Mouse (Mus musculus) G1E (cell line): ENCODE results near the gene Runx2.

Experiments used
- CTCF ChIP-seq: IDR thresholded peaks from 2 replicates; pipeline ENCODE4 v1.5.1; 2012; ENCODE audit warnings: low read depth, low read length, inconsistent platforms, mixed read lengths
- POLR2AphosphoS5 ChIP-seq: IDR thresholded peaks from 2 replicates; pipeline ENCODE4 v1.6.1; 2012; ENCODE audit warnings: low read depth, low read length, inconsistent platforms; ENCODE audit not compliant: insufficient replicate concordance

DNA sequence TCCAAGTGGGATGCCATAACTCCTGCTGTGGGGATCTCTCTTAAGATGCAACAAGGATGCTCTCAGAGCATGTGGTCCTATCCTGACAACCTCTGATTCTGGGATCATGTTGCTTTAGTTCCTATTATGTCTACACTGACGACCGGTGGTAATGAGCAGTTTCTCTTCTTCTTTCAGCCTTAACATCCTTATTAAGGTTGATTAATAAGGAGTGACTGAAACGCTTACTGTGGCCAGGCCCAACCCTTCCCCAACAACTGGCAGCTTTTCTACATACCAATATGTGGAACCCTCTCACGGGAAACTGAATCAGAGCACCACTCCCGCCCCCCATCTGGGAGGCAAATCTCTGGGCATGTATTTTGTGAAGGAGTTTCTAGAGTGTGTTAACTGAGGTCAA is 243.7 kb downstream of the Runx2 start:
- no peak for TF ChIP-seq CTCF
- no peak for TF ChIP-seq POLR2AphosphoS5
